Mouse (Mus musculus) c-Kit-positive CD71-positive TER-119-negative erythroid progenitor cells, embryonic 14.5 days (primary cell): ENCODE data around the gene Uchl5.
A peak's percentile ranks its signal among the peaks of the same experiment; 100 is the strongest.

ENCODE experiments used
- DNase-seq: peaks from one replicate; pipeline ENCODE4 v3.0.0-alpha.2; 2013; ENCODE audit warnings: low read depth

Gene Uchl5

DNA sequence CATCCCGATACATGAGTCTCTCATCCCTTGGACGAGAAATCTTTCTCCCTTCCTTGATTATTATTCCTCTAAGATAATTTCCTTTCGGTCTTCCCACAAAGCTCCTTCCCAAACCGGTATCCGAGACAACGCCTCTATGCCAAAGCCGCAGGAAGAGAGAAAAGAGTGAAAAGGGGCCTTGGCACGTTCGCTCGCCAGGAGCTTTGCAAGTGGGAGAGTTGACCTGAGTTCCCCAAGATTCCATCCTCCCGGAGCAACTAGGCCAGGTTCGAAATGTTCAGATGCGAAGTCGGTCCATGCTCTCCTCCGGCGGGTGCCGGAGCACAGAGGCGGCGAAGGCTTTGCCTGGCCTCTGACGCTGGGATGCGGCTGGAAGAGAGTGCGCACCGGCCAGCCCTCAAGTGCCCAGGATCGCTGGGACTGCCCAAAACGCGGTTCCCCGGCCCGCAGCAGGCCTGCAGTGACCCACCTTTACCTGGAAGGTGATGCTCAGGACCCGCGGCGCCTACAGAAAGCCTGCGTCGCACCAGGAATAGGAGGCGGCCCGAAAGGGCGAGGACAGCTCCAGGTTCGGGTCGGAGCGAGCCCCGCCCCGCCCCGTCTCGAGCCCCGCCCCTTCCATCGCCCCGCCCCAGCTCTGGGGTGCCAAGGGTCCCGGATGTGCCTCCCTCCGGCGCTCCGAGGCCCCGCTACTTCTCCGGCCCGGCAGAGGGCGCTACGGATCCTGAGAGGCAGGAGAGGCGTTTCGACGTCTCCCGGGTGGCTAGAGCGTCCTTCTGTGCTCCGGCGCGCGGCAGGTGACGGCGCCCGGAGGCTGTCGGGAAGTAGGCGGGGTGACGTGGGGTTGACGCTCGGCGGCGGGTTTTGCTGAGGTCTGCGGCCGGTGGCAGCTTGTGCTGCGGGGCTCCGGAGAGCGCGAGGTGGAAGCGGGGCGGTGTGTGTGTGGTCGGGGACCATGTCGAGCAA, at the start of gene Uchl5, which contains the start of gene Trove2:
Gene Uchl5, plus strand, starts transcription at position 827 of the 966 bp plus-strand sequence.
Gene Trove2, minus strand, starts transcription at position 623 of the 966 bp plus-strand sequence.
- DNase-seq, result peak; percentile 95

DNA sequence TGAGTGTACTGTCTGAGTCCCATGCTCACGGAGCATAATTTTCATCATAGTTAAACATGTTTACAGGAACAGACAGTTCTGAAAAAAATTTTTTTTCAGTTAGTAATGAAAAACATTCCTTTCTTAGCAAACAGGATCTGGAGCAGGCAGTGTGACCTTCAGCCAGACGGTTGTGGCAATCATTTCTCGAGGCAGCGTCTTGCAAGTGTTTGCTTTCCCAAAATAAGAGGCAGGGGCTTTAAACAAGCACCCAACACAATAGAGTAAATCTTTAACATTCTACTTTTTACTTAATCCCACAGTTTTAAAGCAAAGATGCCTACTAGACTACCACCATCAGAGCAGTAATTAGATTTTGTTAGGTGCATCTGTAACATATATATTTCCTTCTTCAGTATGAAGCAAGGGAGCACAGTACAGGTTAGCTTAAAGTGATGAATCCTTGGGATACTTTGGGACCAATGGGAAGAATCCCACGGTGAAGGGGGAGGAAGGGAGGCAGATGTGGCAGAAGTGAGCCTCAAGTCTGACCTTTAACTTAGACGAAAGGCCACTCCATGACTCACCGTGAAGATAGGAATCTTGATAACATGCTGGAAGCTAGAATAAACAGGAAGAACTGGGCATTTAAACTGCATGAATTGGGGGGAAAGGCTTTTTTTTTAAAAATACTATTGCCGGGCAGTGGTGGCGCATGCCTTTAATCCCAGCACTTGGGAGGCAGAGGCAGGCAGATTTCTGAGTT, 49.2 kb upstream of the Uchl5 start:
- no peak for DNase-seq

- DNase-seq, result peak; percentile 79
Measured at GRCm38 (mm10) chr1:143730899-143731298, 46.2 kb upstream of the Uchl5 start.

- no peak for DNase-seq
Measured at GRCm38 (mm10) chr1:143731691-143732090, 45.4 kb upstream of the Uchl5 start.

- DNase-seq, result no peak
Measured at GRCm38 (mm10) chr1:143733914-143734410, 43.1 kb upstream of the Uchl5 start.

- DNase-seq, result no peak
Measured at GRCm38 (mm10) chr1:143738811-143739210, 38.3 kb upstream of the Uchl5 start.

DNA sequence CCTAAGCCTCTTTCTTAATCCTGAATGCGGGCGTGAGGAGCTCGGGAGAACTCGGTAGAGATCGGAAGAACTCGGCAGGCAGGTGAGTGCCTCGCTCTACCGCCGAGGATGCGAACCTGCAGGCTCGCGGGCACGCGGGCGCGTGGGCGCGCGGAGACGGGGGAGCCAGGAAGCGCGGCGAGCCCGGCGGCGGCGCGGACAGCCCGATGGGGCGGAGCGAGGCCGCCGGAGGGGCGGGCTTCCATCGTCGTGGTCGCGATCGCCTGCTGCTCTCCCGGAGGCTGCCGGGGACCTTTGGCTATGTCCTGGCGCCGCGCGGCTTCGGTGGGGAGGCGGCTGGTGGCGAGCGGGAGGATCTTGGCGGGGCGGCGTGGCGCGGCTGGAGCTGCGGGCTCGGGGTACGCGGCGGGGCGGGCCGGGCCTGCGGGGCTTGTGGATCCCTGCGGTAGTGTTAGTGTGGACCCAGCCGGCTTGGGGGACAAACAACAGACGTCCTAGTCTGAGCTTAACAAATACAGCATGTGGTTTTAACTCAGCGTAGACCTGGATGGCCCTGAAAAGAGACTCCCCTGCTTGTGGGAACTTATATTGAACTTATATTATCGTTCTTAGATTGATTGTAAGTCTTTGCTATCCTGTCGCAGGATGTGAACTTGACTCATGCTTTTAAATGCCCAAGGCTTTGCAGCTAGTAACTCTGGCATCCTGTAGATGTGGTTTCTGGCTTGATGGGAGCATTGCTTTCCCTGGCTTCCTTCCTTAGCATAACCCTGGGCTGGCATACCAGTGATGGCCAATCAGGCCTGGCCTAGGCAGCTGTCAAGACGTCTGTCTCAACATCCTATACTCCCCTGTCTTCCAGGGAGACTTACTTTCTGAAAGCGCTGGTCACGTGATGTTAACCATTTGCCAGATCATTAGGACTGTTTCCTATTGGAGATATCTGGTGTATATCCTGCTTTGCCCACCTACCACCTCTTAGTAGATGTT, 37.4 kb upstream of the Uchl5 start:
- peak; percentile 81 for DNase-seq

DNA sequence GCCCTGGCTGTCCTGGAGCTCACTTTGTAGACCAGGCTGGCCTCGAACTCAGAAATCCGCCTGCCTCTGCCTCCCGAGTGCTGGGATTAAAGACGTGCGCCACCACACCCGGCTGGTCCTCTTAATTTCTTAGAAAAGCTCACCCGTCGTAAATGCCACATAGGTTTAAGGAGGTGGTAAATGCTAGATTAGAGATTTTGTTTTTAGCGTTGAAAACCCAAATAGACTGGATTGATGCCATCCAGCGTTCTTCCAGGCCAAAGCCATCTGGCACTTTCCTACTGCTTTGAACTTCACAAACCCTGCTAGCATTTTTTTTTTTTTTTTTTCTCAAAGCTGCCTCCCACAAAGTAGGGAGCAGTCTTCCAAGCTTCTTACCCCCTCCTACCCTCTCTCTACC, 36.5 kb upstream of the Uchl5 start:
- DNase-seq, result no peak

DNA sequence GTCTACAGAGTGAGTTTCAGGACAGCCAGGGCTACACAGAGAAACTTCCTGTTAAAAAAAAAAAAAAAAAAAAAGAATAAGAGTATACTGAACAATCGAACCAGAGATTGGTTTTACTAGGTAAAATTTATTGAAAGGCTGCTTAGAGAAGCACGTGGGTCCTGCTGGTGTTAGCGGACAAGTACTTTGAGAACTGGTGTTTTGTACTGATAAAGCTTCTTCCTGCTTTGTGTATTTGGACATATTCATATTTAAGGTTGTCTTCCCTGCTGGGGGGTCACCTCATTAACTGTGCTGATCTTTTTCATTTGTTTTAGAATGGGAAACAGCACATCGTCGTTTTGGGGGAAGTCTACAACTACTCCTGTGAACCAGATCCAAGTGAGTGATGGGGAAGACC, 35.7 kb upstream of the Uchl5 start:
- no peak for DNase-seq

- DNase-seq, result no peak
Measured at GRCm38 (mm10) chr1:143742186-143742585, 34.9 kb upstream of the Uchl5 start.

- no peak for DNase-seq
Measured at GRCm38 (mm10) chr1:143745871-143746270, 31.2 kb upstream of the Uchl5 start.

GRCm38 (mm10) chr1:143762159-143762558, 14.9 kb upstream of the Uchl5 start:
- DNase-seq, result no peak

DNA sequence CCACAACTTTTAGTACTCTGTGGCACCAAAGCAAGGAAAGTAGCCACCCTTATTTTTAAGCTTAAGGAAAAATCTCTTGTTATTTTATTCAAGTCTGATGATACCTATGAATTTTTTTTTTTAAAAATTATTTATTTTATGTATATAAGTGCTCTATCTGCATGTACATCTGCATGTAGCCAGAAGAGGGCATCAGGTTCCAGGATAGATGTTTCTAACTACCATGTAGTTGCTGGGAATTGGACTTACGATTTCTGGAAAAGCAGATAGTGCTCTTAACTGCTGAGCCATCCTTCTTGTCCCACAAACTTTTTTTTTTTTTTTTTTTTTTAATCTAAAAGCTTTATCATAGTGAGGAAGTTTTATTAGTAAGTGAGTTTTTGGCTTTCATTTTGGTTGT, 12.6 kb upstream of the Uchl5 start:
- no peak for DNase-seq

GRCm38 (mm10) chr1:143765801-143766200, 11.3 kb upstream of the Uchl5 start:
- DNase-seq, result no peak

DNA sequence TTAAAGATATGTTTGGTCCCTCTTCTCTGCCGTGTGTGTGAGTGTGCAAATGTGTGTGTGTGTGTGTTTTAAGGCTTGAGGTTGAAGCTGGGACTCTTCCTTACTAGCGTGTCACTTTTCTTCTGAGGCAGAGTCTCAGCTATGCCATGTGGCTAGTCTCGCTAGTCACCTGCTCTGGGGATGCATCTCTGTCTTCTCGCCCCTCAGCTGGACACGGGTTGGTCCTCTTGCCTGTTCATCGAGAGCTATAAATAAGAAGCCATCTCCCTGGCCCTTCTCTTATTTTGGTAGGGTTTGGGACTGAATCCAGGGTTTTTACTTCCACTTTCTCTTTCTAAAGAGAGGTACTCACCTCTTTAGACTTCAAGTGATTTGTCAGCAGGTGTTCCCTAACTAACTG, 10.8 kb upstream of the Uchl5 start:
- no peak for DNase-seq

- DNase-seq, result no peak
Measured at GRCm38 (mm10) chr1:143770444-143771109, 6.5 kb upstream of the Uchl5 start.

GRCm38 (mm10) chr1:143773082-143773481, 4.0 kb upstream of the Uchl5 start:
- no peak for DNase-seq

- no peak for DNase-seq
Measured at GRCm38 (mm10) chr1:143773909-143774308, 3.2 kb upstream of the Uchl5 start.

GRCm38 (mm10) chr1:143777558-143778218, 616 bp downstream of the Uchl5 start:
- no peak for DNase-seq

DNA sequence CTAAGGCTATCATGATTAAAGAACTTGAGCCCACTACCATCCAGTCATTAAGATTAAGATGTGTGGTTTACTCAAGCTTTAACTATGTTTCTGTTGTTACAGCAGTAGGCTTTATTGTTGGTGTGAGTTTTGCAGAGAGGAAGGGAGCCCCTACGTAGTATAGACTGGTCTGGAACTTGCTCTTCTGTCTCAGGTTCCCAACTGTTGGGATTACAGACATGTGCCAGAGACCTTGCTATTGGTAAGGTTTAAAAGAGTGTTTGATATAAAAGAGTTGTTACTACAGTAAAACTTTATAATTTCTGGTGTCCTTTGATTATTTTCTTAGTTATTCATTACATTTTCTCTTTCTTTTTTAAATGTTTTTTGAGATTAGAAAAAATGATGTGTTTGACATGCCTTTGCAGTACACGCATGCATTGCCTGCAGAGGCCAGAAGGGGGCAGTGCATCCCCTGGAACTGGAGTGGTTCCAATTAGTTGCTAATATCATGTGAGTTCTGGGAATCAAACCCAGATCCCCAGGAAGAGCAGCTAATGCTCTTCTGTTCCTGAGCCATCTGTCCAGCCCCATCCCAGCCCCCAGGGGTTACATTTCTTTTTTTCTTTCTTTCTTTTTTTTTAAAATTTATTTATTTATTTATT, 11.6 kb downstream of the Uchl5 start:
- peak; percentile 59 for DNase-seq
